Mouse (Mus musculus) cerebellum, adult (tissue): ENCODE data around the gene Batf3.
A peak's percentile ranks its signal among the peaks of the same experiment; 100 is the strongest.
"Not testable (repeated sequence)": the region's sequence is repeated elsewhere in the genome, so short reads cannot be mapped to it uniquely, and the experiment has no call there.

ENCODE experiments used
- ATAC-seq: cut with Nextera tagmentation; 2 replicates; pipeline ENCODE4 v1.9.2; 2017; ENCODE audit warnings: mild to moderate bottlenecking, moderate library complexity, mixed read lengths; ENCODE audit not compliant: insufficient number of reproducible peaks, low FRiP score, low TSS enrichment

Batf3 gene

GRCm38 (mm10) chr1:191125811-191126638 lies 28.4 kb downstream of the Batf3 start:
- peak; percentile 72 for ATAC-seq

DNA sequence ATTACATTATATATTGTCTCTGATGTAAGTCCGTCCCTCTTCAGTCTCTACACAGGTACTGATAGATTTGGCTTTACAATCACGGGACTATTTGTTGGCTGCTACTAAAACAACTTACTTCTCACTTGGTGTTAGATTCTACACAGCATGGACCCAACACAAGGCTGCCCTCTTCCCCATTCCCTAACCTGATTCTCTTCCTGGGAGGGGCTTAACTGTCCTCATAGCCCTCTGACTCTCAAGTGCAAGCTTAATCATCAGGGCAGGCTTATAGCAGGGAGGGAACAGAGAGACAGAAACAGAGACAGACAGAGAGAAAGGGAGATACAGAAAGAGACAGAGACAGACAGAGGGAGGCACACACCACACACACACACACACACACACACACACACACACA lies 34.0 kb downstream of the Batf3 start:
- ATAC-seq, result no peak

- ATAC-seq, result no peak
Measured at GRCm38 (mm10) chr1:191132240-191132639, 34.6 kb downstream of the Batf3 start.

DNA sequence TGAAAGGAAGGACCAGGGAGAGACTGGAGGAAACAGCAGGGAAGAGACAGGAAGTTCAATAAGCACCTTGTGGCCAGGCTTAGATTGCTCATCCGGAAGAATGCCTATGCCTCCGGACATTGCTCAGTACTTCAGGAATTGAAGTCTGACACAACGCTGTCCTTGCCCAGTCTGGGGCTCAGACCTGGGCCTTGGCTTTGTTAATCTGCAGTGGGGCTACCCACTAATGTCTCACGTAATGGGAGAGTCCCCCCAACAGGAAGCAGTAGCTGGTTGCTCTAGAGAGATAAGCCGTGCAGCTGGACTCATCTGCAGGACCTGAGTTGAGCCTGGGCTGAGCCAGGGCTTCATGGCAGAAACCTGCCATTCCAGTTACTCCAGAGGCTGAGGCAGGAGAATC lies 35.3 kb downstream of the Batf3 start:
- no peak for ATAC-seq

DNA sequence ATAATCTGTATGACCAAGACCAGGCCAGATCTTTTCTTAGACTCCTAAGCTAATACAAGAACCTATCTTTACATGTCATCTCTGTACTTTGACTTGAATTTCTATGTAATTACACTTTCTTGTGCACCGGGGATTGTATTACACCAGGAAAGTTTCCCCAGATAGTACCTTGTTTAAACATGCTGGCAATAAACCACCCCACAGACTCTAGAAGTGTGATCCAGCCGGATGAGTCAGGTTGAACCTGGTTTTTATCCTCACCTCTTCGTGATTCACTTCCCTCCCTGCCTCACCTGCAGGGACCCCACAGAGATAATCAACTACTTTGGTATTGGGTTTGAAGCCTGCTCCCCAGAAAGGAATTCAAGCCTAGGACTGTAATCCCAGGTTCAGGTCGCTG lies 37.8 kb downstream of the Batf3 start:
- no peak for ATAC-seq

- ATAC-seq, result no peak
Measured at GRCm38 (mm10) chr1:191138436-191138835, 40.8 kb downstream of the Batf3 start.

DNA sequence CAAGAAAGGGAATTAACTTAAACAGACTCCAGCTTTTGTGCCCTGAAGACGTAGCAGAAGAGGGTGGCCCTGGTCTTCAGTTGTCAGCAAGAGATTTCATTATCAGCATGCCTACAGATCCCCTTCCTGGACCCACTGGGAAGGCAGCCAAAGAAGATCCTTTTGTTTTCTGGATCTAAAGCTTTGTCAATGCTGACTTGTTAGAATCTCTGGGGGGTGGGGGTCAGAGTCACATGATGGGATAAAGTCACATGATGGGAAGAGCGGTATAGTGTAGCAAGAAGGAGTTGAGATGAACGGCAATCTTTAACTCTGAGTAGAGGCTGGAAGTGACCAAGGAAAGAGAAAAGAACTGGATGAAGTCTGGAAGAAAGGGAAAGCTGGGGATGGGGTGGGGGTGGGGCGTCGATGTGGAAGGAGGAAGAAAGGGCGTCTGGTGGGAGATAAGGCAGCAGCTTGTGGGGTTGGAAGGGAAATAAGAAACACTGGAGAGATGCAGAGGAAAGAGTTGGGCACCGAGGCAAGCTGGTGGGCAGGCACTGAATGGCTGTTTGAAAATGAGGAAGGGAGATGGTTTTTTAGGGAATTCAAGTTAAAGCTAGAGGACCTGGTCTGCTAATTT lies 41.3 kb downstream of the Batf3 start:
- ATAC-seq, result no peak

- no peak for ATAC-seq
Measured at GRCm38 (mm10) chr1:191140983-191141382, 43.3 kb downstream of the Batf3 start.

GRCm38 (mm10) chr1:191149489-191149888 lies 51.8 kb downstream of the Batf3 start:
- not testable (repeated sequence) for ATAC-seq

- ATAC-seq, result no peak
Measured at GRCm38 (mm10) chr1:191150924-191151605, 53.4 kb downstream of the Batf3 start.

- ATAC-seq, result peak; percentile 61; the same call in 1 of the 2 replicates
Measured at GRCm38 (mm10) chr1:191153052-191153451, 55.4 kb downstream of the Batf3 start.

DNA sequence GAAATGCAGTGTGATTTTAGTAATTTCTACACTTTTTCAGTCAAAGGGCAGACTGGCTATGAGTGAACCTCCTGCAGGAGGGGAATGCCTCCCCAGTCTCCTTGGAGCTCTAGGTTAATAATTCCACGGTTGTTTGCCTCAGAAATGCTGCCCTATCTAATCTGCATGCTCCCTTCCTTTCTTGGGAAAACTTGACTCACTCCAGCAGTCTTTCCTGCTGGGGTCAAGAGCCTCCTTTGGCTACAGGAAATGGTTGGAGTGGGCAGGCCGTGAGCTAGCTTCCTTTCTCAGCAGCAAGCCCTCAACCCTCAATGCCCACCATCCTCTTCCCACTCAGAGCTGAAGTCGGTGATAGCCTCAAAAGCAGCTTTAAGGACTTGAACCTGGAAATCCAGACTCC lies 56.7 kb downstream of the Batf3 start:
- ATAC-seq, result no peak
